Mouse (Mus musculus): Measurements from ENCODE around the gene Dexi.

- TF ChIP-seq POLR2A (IDR thresholded peaks at IDR 0.05; ENCODE audit: extremely low read depth, insufficient read depth, low read length) (no peak), CTCF (IDR thresholded peaks at IDR 0.05; ENCODE audit: extremely low read depth, insufficient read depth, low read length) (no peak)
Measured at GRCm38 (mm10) chr16:10503058-10503457, 39.8 kb downstream of the Dexi start.

Data from cortical plate, adult 2 months (tissue).